Mouse (Mus musculus) adrenal gland, postnatal 4 days (tissue): ENCODE data around the gene Gsdme. TPM values are rescaled to one million over a fixed set of nuclear protein-coding genes. Genes with fewer than 3 reads are reported as not detected.
A peak's percentile ranks its signal among the peaks of the same experiment; 100 is the strongest.

Experiments used
- DNase-seq, 2 experiments: peaks; one replicate each; pipeline ENCODE4 v3.0.0; 2021 to 2022; ENCODE audit warnings: low spot score in 2 of 2, mixed read lengths in 2 of 2
- long read RNA-seq, 2 experiments: library from polyadenylated mRNA; stranded (forward); transcript quantifications; one replicate each; pipeline ENCODE4 v2.0.0; 2021
- total RNA-seq, 2 experiments: library from RNA; stranded (reverse); gene quantifications; 2 replicates each; pipeline ENCODE4 v1.2.3; 2021

Gsdme gene
- 1 to 10 TPM; 4.3 to 5.0 TPM for total RNA-seq
- long read RNA-seq, experiment 1, transcript Gsdme-205 (10 exons, 2,133 nt): major isoform, 7 of 14 reads
- long read RNA-seq, experiment 1, partial matches to known transcripts: 1 of 14 reads
- long read RNA-seq, experiment 1, other reads (novel, unspliced or antisense): 6 of 14 reads
- long read RNA-seq, experiment 2, full-length matches to known transcripts: 3 of 20 reads
- long read RNA-seq, experiment 2, partial matches to known transcripts: 0 of 20 reads
- long read RNA-seq, experiment 2, other reads (novel, unspliced or antisense): 17 of 20 reads

GRCm38 (mm10) chr6:50263670-50264069, at the start of gene Gsdme:
Gene Gsdme (minus strand): TSS chr6:50263862.
- no peak for DNase-seq

GRCm38 (mm10) chr6:50312647-50313046, 49.0 kb upstream of the Gsdme start:
- DNase-seq: peak; percentile 30 to 58

DNA sequence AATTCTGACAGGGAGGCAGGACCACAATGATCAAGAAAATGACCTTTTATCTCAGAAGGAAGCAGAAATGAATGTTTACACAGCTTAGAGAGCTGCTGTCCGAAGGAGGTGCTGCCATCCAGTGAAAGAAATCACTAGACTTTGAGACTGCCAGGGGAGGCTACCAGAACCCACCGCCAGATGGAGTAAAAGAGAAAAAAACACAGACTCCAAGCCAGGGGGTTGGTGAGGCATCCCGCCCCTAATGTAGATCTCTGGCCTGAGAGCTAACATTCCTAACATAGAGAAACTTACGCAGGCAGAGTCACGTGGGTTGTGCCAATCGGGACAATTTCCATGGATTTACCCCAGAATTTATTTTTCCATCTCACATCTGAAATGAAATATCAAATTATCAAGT, 45.4 kb upstream of the Gsdme start:
- DNase-seq: no peak

GRCm38 (mm10) chr6:50306625-50307024, 43.0 kb upstream of the Gsdme start:
- no peak for DNase-seq

GRCm38 (mm10) chr6:50304949-50305491, 41.4 kb upstream of the Gsdme start:
- peak; percentile 43 to 68 for DNase-seq

DNA sequence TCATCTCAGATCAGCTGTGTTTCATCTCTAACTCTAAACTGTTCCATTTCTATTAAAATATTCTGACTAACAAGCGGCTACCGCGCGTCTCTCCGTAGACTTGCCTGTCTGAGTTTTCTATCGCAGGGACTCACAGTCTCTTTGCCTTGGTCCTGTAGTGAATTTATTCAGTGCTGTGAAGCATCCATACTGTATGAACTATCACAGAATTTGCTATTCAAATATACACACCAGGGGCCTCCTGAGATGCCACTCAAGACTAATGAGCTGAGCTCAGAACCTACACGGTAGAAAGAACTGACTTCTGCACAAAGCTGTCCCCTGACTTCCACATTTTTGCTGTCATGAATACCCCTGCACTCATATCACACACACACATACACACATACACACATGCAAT, 37.5 kb upstream of the Gsdme start:
- DNase-seq: no peak

- DNase-seq: no peak
Measured at GRCm38 (mm10) chr6:50300622-50301021, 37.0 kb upstream of the Gsdme start.

- no peak for DNase-seq
Measured at GRCm38 (mm10) chr6:50299071-50299470, 35.4 kb upstream of the Gsdme start.

DNA sequence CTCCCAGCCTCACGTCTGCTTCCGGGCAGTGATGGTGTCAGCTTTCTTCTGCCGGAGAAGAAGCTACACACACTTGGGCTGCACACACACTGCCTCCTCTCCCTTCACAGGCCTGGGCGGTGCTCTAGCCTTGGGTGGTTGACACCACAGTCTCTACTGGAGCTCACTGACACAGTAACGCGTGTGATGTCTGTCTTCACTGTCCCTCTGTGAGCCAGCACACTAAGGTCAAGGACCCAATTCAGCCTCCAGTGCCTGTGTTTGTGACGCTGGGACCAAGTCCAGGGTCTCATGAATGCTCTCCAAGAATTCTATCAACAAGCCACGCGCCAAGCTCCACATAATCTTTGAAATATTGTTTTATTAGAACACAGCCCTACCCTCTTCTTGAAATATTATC, 34.0 kb upstream of the Gsdme start:
- no peak for DNase-seq

DNA sequence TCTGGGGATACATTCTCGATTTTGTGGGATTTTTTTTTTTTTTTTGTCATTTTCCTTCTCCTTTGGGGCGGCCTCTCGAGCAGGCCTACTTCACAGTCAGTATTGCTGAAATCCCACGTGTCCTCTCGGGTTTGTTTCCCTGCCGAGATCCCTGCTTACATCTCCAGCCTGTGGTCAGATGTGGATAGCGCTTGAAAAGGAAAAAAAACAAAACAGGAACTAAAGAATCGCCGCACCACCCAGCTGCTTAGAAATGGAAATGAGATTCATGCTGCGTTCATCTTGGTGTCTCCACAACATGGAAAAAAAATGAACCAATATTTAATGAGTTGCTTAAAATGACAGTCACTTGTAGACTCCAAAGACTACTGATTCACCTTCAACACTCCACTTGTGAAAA, 31.5 kb upstream of the Gsdme start:
- DNase-seq: no peak

GRCm38 (mm10) chr6:50294128-50294527, 30.5 kb upstream of the Gsdme start:
- peak in 1 of 2 experiments; percentile 37 for DNase-seq

- DNase-seq: no peak
Measured at GRCm38 (mm10) chr6:50291650-50292049, 28.0 kb upstream of the Gsdme start.

- no peak for DNase-seq
Measured at GRCm38 (mm10) chr6:50286881-50287280, 23.2 kb upstream of the Gsdme start.

- DNase-seq: no peak
Measured at GRCm38 (mm10) chr6:50279642-50280041, 16.0 kb upstream of the Gsdme start.

- no peak for DNase-seq
Measured at GRCm38 (mm10) chr6:50273947-50274346, 10.3 kb upstream of the Gsdme start.

- no peak for DNase-seq
Measured at GRCm38 (mm10) chr6:50273416-50273815, 9.8 kb upstream of the Gsdme start.

DNA sequence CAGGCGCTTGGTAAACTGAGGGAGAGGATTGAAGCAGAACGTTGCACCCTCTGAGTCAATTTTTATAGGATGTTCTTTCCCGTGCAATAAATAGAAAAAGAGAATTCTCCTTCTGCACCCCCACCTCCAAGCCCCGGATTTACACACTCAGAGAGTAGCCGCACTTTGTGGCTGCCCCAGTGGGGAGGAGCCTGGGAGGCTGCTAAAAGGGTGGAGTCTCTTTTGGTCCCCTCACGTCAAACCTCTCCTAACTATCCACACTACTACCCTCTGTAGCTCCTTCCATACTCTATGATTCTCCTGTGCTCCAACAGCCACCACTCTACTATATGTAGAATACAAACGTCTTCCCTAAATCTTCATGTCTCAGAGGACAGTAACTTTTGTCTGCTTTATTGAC, 1.4 kb downstream of the Gsdme start:
- DNase-seq: no peak

DNA sequence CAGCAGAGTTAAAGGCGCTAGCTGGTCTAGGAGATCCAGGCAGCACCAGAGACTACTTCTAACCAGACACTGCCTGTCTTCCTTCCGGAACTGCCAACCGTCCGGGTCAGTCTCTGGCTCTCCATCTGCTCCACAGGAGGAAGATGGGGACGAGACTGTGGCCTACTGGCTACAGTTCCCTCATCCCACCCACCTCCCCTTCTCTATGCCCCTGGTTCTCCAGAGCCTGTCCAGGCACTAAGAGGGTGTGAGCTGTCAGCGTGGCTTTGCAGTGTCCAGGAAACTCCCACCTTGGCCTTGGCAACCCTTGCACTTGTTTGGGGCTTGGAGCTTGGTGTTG, 1.8 kb downstream of the Gsdme start:
- no peak for DNase-seq

- peak; percentile 70 to 81 for DNase-seq
Measured at GRCm38 (mm10) chr6:50261201-50261921, 2.3 kb downstream of the Gsdme start.

GRCm38 (mm10) chr6:50255356-50255755, 8.3 kb downstream of the Gsdme start:
- no peak for DNase-seq

DNA sequence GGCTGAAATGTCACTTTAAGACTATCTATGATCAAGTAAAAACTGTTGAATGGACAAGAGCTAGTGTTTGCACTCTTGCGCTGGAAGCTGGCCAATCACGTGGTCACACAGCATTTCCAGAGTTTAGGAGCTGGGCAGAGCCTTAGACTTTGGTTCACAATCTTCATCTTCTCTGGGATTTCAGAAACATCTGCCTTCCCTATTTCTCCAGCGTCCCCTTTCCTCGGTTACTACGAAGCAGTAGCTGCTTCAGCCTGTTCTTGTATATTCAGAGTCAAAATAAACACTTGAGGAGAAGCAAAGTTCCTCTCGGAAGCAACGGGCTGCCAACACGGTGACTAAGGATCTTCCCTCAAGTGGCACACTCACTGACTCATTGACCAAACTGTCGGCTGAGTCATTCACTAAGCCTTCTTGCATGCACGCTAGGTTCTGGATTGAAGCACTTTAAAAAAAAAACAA, 8.9 kb downstream of the Gsdme start:
- peak; percentile 8 to 24 for DNase-seq

GRCm38 (mm10) chr6:50252690-50253089, 11.0 kb downstream of the Gsdme start:
- DNase-seq: no peak

- no peak for DNase-seq
Measured at GRCm38 (mm10) chr6:50247791-50248190, 15.9 kb downstream of the Gsdme start.
